Mouse (Mus musculus) liver (tissue): ENCODE measurements around the gene Smox.
"Not testable (repeated sequence)": the region's sequence is repeated elsewhere in the genome, so short reads cannot be mapped to it uniquely, and the experiment has no call there.

Experiments
- DNase-seq: peaks from one replicate; pipeline ENCODE4 v3.0.0-alpha.2; 2020; ENCODE audit warnings: mixed read lengths

Gene Smox

GRCm38 (mm10) chr2:131491196-131491595 is at the start of gene Smox:
Gene Smox (plus strand): TSS chr2:131491496.
- no peak for DNase-seq

DNA sequence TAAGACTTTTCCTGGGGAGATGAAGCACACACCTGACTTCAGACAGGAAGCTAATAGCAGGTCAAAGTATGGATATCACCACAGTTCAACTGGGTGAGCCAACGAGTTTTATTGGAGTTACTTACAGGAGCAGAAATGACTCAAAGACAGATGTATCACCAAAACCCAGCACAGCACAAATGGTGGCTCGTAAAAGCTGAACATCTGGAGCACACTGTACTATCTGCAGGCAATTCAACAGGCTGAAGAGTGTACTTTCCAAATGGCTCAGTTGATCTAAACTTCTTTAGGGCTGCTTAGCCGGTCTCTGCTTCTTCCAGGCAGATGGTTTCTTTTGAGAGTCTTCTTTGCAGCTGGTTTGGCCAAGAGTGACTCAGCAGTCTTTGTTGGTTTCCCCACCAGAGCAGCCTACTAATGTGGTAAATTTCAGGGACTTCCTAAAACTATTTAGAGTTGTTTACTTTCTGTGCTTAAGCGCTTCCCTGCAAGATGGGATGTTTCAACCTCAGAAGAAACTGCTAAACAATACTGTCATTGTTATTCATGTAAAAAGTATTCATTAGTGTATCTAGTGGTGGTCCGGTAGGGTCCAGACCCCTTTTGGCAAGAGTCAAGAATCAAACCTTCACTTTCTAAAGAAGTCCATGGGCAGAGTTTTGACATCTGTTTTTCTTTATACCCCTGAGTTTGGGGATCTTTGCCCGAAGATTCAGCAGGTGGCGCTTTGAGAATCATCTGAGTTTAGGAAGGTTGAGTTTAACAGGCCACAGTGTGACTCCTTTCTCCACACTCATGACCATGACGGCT is 48.0 kb upstream of the Smox start:
- DNase-seq, result no peak

DNA sequence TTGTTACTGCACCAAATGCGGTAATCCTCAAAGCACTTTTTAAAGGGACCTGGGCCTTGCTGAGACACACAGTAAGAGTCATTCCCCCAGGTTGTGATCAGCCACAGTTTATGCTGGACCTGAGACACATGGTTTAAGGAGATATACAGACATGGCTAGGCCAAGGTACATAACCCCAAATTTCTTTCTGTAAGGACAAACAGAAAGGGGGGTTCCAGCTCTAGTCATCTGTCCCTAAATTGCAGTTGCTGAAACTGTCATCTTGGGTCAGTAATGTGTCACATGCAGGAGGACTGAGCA is 47.5 kb upstream of the Smox start:
- DNase-seq, result no peak

DNA sequence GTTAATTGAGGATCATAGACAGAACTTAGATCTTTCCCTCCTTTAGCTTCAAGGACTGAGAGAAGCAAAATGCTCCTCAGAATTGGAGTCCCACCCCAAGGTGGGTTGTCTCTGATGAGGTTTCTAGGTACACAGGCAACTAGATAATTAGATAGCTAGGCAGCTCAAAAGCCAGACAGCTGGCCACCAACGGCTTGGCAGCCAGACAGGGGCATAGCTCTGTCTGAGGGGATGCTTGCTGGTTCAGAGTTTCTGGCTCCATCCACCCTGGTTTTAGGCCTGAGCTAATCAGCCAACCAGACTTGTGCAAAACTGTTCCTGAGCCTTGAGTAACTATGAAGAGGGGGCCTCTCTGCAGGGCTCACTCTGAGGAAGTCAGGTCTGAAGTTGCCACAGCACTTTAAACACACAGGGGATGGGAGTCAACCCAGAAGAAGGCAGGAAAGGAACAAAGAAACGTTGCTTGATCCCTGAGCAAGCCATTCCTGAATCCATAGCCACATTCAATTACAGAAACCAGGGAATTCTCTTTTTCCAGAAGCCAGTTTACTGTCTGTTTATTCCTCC is 44.8 kb upstream of the Smox start:
- no peak for DNase-seq

DNA sequence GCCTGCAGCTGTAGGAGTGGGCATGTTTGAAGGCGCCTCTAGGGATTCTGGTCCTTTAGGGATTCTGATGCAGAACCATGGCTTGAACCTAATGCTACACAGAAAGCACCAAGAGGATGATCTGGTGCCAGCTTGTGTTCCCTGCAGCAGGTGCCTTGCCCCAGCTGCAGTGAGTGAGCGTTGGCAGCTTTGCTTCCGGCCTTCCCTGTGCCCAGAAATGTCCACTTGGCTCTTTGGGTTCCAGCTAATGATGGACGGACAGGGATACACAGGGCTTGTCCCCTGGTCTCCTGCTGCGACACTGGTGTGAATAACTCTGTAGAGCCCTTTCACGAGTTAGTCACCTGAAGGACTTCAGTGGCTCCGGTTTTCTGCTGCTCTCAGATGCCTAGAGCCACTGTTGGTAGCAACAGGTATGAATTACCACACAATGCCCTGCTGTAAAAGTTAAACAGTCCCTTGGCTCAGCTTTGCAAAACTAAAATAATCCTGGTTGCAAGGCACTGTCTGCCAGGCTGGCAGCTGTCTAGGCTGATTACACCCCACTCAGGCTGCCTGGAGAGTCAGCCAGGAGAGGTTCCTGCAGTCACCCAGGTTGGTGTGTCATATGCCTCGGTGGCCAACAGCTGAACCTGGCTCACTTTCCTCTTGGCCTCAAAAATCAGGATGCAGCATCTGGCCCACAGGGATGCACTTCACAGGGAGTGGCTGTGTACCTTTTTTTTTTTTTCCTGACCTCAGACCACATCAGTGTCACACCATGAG is 43.5 kb upstream of the Smox start:
- DNase-seq, result no peak

DNA sequence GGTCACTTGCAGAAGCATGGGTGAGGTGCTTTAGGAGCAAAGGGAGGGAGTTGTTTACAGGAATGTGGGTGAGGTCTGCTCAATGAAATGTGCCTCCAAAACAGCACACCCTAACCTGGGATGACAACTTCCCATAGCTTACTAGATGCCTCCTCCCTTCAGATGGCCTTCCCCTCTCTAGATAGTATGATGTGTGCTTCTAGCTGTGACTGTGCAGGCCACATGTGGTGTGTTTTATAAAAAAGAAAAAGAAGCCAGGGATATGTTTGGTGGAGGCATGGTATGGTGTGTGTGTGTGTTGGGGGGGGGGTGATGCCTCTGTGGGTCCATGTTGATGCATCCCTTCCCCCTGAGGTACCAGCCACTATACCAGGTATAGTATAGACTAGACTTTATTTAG is 42.9 kb upstream of the Smox start:
- no peak for DNase-seq

DNA sequence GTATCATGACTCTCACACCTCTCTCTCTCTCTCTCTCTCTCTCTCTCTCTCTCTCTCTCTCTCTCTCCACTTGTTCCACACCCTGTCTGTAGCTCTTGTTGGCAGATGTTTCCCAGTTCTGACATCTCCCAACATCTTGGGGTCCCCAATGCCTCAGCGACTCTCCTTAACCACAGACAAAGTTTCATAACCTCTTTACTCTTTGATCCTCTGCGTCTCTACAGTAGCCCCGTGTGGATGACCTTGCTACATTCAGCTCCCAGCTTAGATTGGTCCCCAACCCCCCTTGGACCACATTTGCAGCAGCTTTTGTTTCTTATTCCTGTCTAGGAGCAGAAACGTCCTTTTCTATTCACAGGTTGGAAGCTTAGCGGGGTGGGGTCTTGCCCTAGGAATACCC is 41.6 kb upstream of the Smox start:
- no peak for DNase-seq

GRCm38 (mm10) chr2:131450491-131450890 is 40.8 kb upstream of the Smox start:
- no peak for DNase-seq

- DNase-seq, result no peak
These were observed 33.6 kb upstream of the Smox start for GRCm38 (mm10) chr2:131457728-131458127.

DNA sequence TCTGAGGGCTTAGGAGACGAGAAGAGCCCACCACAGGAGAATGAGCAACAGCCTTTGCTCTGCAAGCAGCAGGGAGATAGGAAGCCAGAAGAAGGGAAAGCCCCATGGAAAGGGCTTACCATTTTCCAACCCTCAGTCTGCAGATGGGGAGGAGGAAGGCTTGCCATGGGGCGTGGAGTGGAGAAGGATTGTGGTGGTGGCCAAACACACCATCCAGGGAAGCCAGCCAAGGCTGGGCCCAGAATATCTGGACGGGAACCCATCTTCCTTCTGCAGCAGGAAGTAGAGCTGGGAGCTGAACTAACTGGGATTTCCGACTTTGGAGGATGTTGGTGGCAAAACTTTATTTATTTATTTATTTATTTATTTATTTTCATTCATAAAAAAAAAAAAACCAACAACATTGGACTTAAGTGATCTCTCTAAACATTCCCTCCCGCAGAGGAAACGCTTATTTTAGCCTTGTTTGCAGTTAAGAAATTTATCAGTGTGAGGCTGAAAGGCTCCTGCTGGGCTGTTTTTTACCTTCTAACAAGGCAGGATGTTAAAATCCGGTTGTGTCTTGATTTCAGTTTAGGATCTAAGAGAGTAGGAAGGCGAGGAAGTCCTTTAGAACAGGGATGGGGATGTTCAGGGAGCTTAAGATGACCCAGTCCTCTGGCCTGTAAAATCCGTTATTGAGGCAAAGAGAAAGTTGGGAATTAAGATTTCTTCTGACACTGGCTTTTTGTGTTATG is 30.2 kb upstream of the Smox start:
- DNase-seq, result no peak

DNA sequence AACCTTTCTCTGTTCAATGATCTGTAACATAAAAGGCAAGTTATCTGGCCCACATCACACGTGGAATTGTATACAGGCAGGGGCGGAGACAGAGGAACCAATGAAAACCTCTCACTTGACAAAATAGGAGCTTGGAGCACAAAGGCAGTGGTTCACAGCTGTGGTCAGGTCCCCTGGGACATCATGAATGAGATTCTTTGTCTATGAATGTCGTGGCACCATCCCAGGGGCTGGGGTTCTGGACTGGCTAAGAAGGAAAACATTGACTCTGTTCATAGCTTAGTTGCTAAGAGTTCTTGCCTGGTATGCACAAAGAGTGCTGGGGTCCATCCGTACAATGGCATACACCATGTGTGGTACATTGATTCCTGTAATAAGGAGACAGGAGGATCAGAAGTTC is 28.3 kb upstream of the Smox start:
- DNase-seq, result no peak

- DNase-seq, result no peak
These were observed 27.1 kb upstream of the Smox start for GRCm38 (mm10) chr2:131464147-131464546.

GRCm38 (mm10) chr2:131466732-131467131 is 24.6 kb upstream of the Smox start:
- no peak for DNase-seq

GRCm38 (mm10) chr2:131469916-131470315 is 21.4 kb upstream of the Smox start:
- no peak for DNase-seq

- DNase-seq, result no peak
These were observed 17.5 kb upstream of the Smox start for GRCm38 (mm10) chr2:131473749-131474148.

GRCm38 (mm10) chr2:131477105-131477504 is 14.2 kb upstream of the Smox start:
- DNase-seq, result not testable (repeated sequence)

GRCm38 (mm10) chr2:131477917-131478316 is 13.4 kb upstream of the Smox start:
- DNase-seq, result no peak

- no peak for DNase-seq
These were observed 12.9 kb upstream of the Smox start for GRCm38 (mm10) chr2:131478349-131478748.

GRCm38 (mm10) chr2:131478916-131479315 is 12.4 kb upstream of the Smox start:
- no peak for DNase-seq

DNA sequence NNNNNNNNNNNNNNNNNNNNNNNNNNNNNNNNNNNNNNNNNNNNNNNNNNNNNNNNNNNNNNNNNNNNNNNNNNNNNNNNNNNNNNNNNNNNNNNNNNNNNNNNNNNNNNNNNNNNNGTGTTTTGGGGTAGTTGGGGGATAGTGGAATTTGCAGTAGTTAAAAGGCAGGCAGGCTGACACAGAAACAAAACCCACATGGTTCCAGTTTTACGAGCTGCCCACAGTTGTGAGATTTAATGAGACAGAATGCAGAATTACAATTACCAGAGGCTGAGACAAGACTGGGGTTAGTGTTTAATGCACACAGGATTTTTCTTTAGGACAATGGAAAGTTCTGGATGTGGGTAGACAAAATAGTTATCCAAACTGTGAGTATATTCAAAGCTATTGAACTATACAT is 9.6 kb upstream of the Smox start:
- DNase-seq, result no peak

- DNase-seq, result no peak
These were observed 8.8 kb upstream of the Smox start for GRCm38 (mm10) chr2:131482478-131482877.

DNA sequence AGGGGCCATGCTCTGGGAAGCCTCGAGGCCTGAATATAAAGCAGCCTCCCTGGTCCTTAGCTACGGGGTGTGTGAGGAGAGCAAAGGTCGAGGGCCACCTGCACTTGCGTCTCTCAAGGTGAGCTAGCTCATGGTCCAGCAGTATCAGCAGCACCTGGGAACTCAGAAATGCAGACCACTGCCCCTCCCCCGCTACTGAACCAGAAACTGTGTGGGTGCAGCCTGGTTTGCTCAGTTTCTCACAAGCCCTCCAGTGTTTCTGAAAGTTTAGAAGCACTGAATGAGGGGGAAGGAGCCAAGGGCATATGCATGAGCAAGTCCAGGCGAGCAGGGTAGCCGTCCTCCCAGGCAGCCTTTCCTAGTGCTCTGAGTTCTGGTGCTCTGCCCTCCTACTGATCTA is 7.7 kb upstream of the Smox start:
- no peak for DNase-seq

DNA sequence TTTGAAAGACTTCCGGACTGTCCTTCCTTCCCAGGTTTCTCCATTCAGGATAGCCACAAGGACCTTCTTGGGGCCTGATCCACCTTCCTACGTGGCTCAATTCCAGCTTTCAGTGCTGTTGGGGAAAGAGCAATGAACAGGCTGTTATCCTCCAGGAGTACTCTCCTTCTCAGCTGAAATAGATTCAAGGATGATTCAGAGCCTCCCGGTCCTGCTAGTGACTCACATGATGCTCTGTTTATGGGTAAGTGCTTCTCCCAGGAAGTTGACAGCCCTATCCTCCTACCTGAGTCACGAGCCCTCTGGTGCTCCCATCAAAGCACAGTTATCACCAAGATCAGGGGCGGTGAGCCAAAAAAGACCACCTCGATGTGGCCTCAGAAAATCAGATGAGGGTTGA is 7.1 kb upstream of the Smox start:
- no peak for DNase-seq

- DNase-seq, result no peak
These were observed 6.2 kb upstream of the Smox start for GRCm38 (mm10) chr2:131485126-131485525.
